In the genomic region with DNA sequence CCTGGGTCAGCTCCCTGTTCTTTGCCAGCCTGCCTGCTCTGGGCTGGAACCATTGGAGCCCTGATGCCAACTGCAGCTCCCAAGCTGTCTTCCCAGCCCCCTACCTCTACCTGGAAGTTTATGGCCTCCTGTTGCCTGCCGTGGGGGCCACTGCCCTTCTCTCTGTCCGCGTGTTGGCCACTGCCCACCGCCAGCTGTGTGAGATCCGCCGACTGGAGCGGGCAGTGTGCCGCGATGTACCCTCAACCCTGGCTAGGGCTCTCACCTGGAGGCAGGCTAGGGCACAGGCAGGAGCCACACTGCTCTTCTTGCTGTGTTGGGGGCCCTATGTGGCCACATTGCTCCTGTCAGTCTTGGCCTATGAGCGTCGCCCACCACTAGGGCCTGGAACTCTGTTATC, we compare ENCODE assay signal across 16 mouse cellular contexts. TPM values are rescaled to one million over a fixed set of nuclear protein-coding genes. Genes with fewer than 3 reads are reported as not detected.
"Had no signal": no experiment of that assay in that cellular context is flagged by ENCODE, and none has a peak within 500 bp of the region (broad histone marks: within the 10 kb centered on the region; RNA-seq: fewer than 3 reads in every experiment).

No protein-coding gene starts in this region.

- H3K4me3 ChIP-seq: limb, embryonic 12.5 days; liver, embryonic 13.5 days; midbrain, embryonic 13.5 days; neural tube, embryonic 12.5 days; stomach, embryonic 15.5 days had no signal

- H3K27ac ChIP-seq: limb, embryonic 12.5 days; liver, embryonic 13.5 days; midbrain, embryonic 13.5 days; neural tube, embryonic 12.5 days; stomach, embryonic 15.5 days had no signal

- DNase-seq: kidney, adult 2 months; liver; liver, embryonic 13.5 days; liver, postnatal 0 days; lung, postnatal 36 days; retina, postnatal 1 day; thymus, postnatal 4 days had no signal

RNA-seq across cellular contexts. Expression of a gene that starts 0.6 kb away (rescaled TPM):
- total RNA-seq: layer of hippocampus, adult 18-20 months; layer of hippocampus, postnatal 10 days; left cerebral cortex, postnatal 36 days; megakaryocyte progenitor cell, adult 5-6 weeks; midbrain, postnatal 0 days had no signal
